Mouse (Mus musculus) lung, postnatal 14 days (tissue): ENCODE results near the gene Gm37419.

Source experiments
- DNase-seq: peaks from one replicate; pipeline ENCODE4 v3.0.0; 2021

The Gm37419 gene

DNA sequence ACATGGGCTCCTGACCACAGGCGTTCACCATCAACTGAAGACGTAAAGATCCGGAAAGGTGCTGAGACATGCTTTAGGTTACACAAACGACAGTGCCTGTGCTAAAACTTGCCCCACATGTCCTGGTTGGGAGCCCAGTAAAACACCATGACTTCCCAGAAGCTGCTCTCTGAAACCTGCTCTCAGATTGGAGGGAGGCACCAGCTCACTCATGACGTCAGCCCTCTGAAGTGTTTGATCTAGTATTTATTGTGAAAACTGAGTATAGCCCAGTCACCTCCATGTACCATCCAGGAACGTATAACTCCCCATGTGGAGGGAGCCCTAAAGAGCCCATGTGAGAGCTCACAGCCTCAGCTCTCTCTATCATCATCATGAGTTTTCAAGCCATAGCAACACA is 9.6 kb downstream of the Gm37419 start:
- DNase-seq: no peak

- DNase-seq: no peak
These were observed 17.6 kb downstream of the Gm37419 start for GRCm38 (mm10) chr16:24005928-24006327.

GRCm38 (mm10) chr16:24009891-24010290 is 21.6 kb downstream of the Gm37419 start:
- no peak for DNase-seq

GRCm38 (mm10) chr16:24011306-24011705 is 23.0 kb downstream of the Gm37419 start:
- DNase-seq: no peak

DNA sequence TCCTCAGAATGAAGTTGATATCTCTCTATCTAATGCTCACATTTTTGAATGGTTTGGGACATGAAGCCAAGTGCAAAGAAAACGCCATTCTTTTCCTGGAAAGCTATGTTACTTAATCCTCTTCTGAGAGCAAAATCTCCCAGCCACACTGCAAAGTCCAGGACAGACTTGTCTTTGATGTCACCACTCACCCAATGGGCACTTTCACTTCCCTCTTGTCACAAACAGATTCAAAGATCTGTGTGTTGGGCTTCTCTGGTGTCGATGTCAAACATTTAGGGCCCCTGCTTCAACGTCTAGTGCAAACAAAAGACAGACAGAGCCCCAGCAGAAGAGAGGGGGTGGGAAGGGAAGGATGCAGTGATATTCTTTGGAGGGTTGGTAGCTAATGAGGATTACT is 23.8 kb downstream of the Gm37419 start:
- no peak for DNase-seq

DNA sequence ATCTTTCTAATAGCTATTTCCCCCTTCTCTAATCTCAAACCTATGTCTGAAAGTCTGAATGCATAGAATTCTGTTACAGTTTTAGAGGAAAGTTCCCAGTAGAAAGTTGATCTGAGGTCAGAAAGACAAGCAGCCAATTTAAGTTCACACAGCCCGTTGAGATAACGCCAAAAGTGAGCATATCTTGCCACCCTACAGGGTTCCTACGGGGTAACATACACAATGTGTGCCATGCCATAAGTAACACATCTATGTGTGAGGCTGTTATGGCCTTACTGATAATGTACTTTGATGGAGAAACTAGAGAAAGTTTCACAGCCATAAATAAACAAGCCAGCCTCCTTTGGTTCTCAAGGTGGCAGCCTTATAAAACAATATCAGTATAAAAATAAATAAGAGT is 26.1 kb downstream of the Gm37419 start:
- no peak for DNase-seq

DNA sequence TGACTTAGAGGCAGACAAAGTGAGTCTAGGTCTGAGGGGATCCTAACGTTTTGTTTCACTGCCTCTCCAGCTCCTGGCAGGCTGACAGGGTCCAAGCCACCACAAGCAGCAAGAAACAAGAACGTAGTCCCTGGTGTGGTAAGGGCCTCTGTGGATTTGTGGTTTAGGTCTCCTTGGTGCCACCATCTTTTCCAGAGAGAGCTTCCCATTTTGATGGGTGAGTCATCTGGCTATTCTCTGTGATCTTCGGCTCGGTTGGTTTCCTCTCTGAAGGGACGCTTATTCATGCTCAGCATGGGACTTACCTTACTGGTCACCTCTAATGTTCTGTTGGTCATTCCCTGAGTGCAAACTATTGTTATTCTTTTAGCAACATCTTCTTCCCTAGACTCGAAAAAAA is 28.0 kb downstream of the Gm37419 start:
- no peak for DNase-seq

DNA sequence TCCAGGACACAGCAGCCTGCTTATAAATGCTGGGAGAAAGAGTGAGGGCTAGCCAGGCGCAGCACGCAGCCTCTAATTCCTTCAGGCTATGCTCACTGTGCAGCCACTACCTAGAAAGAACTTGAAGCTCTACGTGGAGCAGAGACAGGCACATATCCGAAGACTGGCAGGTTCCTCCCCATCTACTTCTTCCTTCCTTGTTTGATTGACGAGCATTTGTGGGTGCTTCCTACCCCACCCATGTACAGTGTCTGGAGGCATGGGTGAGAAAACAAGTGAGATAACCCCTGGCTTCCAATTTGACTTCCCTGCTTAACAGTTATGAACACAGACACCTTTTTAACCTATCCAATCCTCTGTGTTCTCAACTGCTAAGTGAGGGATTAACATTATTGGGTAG is 28.5 kb downstream of the Gm37419 start:
- no peak for DNase-seq

DNA sequence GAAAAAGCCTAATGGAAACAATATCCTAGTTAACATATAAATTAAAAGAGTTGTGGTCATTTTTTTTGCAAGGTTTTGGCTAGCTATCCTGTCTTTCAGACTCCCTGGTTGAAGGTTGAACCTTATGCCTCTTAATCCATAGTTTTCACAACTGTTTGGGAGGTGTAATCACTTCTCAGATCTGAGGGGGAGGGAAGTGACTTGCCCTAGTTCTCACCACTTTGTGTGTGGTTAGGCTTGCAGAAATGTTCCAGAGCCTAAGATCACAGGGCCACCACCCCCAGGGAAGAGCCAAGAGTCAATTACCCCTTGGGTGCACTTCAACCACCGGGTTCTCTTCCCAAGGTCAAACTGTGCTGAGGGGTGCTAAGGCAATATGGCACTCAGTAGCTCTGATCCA is 33.4 kb downstream of the Gm37419 start:
- DNase-seq: no peak

- DNase-seq: no peak
These were observed 34.3 kb downstream of the Gm37419 start for GRCm38 (mm10) chr16:24022605-24023004.

DNA sequence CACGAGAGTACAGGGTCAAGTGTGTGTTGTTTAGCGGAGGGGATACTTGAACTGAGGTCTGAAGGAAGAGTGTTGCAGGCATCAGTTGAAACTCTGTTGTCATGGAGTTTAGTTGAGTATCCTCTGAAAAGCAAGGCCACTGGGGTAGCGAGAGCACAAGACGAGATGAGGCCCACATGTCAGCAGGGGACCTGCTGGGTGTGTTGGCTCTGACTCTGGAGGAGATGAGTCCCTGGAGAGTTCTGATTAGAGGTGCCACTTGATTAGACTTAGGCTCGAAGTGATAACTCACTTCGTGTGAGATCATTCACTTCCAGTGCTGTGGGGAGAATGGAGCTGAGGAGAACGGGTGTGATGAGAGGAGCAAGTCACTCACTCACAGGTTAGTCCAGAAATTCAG is 37.2 kb downstream of the Gm37419 start:
- DNase-seq: no peak

DNA sequence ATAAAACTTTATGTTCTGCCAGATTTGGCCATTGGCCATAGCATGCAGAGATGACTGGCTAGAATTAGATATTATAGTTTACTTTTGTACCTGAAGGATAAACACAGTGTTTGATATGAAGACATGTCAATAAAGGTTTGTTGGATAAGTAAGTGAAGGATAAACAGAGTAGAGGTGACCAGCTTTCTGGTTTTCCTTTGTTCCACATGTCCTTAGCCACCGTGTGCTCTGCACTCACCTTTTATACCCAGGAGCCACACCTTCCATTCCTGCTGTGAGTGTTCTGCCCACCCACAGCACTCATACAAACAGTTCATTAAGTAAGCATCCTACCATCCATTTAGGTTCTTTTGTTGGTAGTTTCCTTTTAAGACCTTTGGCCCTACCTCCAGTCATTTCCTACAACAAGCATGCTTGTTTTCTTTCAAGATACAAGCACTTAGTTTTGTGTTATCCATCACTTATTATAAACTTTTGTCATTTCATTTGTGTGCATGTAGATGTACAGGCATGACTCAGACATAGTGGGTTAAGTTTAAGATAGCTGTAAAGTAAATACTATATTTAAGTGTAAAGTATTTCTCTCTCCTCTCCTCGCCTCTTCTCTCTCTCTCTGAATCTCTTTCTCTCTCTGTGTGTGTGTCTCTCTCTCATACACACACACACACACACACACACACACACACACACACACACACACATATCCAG is 41.8 kb downstream of the Gm37419 start:
- no peak for DNase-seq

DNA sequence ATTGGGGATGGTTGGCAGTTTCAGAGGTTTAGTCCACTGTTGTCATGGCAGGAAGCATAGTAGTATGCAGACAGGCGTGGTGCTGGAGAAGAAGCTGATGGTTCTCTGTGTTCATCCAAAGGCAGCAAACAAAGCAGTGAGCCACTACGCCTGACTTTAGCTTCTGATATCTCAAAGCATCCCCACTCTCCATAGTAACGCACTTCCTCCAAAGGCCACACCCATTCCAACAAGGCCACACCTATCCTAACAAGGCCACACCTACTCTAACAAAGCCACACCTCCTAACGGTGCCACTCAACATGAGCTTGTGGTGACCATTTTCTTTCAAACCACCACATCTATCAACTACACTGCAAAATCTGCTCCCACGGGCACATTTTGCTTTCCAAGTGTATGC is 45.0 kb downstream of the Gm37419 start:
- DNase-seq: no peak

- no peak for DNase-seq
These were observed 46.2 kb downstream of the Gm37419 start for GRCm38 (mm10) chr16:24034450-24034849.

- DNase-seq: no peak
These were observed 47.5 kb downstream of the Gm37419 start for GRCm38 (mm10) chr16:24035767-24036166.

DNA sequence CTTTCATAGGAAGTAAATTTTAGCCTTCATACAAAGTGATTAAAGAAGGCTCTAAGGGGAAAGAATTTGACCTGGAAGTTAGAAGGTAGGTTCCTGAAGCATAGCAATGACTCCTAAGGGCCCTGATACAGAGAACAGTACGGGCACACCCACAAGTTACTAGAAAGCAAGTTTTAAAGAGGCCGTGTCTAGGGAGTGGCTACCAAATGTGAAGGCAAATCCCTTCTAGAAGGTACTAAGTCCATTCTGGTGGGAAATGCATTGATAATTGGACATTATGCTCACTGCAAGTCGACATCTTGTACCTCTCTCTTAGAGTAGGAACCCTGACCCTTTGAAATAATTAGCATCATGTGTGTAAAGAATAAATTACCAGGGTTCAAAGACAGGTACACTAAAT is 48.1 kb downstream of the Gm37419 start:
- no peak for DNase-seq
